Mouse (Mus musculus): ENCODE data around the gene Dctn2. TPM values are rescaled to one million over a fixed set of nuclear protein-coding genes. Genes with fewer than 3 reads are reported as not detected.

Dctn2 gene
- total RNA-seq, 2 experiments from 2014 or later = 99.8 to 103 TPM

DNA sequence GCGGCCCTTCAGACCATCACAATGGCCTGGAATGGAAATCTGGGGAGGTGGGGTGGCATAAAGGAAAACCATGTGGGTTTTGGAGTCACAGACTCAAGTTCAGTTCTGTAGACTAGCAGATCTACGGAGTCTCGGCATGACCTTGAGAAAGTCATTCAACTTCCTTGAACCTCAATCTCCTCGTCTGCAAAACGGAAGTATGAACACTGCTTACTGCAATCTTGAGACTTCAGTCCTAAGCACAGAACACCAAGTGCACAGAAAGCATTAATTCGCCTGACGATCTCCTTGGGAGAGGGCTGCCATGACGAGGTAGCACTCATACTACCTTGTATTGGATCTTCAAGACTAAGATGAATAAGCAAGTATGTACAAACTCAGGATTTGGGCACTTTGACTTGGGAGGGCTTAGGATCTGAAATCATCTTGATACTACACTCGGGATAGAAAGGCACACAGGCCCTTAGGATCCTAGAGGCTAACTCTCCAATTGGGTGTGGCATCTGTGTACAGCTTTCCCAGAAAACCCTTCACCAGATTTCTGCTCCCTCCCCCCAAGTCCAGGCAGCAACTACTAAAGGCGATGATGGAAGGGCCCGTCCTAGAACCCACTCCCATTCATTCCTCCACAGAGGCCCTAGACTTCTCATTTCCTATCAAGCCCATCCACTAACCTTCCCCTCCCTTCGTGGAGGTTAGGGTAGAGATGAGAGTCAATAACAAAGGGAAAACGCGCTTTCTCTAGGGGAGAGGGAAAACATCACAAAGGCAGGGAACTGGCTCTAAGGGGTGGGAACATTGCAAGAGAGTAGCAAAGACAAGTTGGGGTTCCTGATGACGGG is 4.2 kb upstream of the Dctn2 start:
- intact Hi-C loops (cut with DNase I; ENCODE audit: low total_unique reads) = no loop called here
- DNase-seq = no peak

DNA sequence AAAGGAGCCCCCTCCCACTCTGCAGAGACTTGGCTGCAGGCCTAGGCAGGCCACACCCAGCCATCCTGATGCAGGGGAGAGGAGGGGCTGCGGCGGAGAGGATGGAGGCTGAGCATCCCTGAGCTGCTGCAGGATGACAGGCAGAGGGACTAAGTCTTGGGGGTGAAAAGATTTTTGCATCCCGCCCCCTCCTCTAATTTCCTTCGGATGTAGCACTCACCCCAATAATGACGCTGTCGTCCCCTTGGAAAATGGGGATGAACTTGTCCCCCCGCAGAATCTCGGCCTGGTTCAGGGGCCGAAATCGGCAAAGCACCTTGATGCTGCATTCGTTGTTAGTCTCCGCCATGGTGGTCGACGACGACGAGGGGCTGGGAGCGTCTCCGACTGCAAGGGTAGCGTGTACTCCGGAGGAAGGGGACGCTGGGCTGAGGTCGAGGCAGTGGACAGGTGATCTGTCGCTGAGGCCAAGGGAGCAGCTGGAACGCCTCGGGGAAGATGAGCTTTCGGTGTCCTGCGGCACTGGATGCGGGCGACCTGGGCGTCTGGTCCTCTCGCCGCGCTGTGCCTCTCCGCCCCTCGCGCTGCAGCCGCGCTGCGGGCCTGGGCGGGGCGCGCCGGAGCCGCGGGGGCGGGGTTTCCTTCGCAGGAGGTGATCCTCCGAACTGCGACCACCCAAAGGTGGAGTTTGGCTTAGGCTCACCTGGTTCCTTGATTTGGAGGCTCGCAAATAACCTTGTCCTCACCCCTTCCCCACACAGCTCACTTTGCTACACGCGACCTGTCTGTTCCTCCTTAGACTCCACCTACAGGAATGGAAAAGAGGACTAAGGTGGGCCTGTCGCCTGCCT is 3.4 kb upstream of the Dctn2 start, which contains the start of gene Kif5a:
Kif5a (minus strand) TSS at position 801 of the 851 bp plus-strand sequence.
- intact Hi-C loops (cut with DNase I; ENCODE audit: low total_unique reads) = no loop called here
- no peak for DNase-seq

DNA sequence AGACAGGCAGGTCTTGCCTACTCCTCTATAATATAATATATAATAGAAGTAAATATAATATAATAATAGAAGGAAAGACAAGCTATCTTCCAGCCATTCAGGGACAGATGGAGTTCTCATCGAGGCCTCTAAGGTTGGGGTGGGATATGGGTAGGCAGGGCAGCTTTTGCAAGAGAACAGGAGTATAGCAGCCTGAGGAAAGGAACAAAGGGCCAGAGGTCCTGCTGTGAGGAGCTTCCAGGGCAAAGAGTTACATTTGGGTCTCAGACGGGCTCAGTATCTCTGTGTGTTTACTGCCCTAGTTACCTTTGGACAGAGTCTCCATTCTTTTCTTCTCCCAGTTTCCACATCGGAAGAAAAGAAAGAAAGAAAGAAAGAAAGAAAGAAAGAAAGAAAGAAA is 2.5 kb upstream of the Dctn2 start:
- intact Hi-C loops (cut with DNase I; ENCODE audit: low total_unique reads) = no loop called here
- no peak for DNase-seq

DNA sequence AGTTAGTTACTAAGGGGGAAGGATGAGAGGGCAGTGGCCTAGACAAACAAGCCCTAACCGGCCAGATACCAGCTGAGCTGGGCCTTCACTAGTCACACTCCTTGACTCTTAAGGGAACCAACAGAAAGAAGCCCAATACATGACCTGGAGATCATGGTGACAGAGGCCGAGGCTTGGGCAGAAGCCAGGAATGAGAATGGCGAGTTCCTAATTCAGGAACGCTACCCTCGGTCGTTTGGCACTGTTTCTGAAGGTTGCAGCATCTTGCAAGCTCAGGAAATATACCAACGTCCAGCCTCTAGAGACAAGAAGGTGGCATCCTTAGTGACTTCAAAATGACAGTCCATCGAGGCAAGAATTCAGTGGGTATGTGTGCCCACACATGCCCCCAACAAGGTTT is 1.8 kb upstream of the Dctn2 start:
- no peak for DNase-seq
- intact Hi-C loops (cut with DNase I; ENCODE audit: low total_unique reads) = no loop called here

DNA sequence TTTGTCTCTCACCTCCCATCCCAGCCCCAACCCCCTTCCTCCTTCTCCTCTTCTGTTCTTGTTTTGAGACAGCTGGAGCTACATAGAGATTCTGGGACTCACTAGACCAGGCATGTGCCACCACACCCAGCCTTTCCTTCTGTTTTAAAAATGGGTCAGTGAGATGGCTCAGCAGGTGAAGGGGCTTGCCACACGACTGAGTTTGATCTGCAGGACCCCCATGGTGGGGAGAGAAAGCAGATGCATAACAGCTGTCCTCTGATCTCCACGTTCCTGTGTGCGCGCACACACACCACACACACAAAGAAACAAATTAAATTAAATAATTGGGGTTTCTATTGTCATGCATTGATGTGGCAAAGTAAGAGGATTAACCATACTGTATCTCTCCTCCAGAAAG is 1.2 kb upstream of the Dctn2 start:
- DNase-seq = no peak
- intact Hi-C loops (cut with DNase I; ENCODE audit: low total_unique reads) = no loop called here

DNA sequence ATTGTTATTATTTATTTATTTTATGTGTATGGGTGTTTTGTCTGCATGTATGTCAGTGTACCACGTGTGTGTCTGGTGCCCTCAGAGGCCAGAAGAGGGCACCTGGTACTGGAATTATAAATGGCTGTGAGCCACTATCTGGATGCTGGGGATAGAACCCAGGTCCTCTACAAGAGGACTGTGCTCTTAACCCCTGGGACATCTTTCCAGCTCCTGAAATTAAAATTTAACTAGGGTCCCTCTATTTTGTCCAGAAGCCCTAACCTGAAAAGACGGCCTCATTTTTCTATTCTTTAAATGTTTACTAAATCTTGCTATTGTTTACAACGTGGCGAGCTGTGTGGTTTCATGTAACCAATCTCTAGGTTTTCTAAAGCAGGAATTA is 449 bp upstream of the Dctn2 start:
- DNase-seq = no peak
- intact Hi-C loops (cut with DNase I; ENCODE audit: low total_unique reads) = no loop called here

DNA sequence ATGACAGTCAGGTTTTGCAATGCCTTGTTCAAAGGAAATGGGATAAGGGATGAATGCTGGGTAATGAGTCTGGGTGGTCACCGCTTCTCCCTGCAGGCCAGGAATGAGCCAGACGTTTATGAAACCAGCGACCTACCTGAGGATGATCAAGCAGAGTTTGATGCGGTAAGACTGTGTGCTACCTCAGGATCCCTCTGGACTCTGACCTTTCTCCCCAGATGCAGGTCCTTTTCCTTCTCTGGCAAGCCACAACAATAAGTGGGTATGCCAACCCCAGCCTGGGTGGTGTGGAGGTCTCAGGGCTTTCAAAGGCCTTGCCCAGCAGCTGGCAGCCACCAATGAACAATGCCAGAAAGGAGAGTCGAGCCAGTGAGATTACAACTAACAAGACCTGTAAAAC is 1.1 kb downstream of the Dctn2 start:
- intact Hi-C loops (cut with DNase I; ENCODE audit: low total_unique reads) = no loop called here
- no peak for DNase-seq

DNA sequence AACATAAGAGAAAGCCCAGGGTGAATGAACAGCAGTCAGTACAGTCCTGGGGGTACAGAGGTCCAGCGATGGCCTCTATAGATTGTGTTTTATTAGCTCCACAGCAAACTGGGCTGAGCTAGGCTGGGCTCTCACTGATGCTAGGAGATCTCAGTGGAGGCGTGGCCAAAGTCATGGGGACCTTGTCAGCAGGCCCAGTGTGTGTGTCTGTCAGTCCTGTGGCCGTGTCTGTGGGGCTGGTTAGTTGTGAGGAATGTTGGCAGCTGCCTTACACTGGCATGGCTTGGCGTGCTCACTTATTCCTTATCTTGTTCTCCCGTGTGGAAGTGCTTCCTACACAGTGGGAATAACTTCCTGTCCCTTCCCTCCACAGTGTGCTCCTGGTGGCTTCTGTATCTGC is 2.2 kb downstream of the Dctn2 start:
- intact Hi-C loops (cut with DNase I; ENCODE audit: low total_unique reads) = no loop called here
- no peak for DNase-seq

DNA sequence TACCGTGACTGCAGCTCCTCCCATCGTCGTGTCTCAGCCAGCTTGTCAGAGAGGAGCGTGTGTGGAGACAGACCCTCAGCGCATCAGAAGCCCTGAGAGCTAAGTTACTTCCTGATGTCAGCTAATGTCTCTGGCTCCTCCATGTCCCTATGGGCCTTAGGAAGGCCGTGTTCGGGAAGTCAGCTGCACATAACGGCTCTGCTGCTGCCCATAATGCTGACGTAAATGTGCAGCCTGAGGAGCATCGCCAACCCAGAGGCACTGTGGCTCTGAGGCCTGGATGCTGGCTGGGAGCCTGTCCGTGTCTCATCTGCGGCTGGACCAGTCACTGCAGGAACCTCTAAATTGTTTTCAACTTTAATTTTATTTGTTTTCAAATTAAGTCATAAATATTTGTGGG is 2.9 kb downstream of the Dctn2 start:
- DNase-seq = peak; percentile 64
- intact Hi-C loops (cut with DNase I; ENCODE audit: low total_unique reads) = no loop called here

DNA sequence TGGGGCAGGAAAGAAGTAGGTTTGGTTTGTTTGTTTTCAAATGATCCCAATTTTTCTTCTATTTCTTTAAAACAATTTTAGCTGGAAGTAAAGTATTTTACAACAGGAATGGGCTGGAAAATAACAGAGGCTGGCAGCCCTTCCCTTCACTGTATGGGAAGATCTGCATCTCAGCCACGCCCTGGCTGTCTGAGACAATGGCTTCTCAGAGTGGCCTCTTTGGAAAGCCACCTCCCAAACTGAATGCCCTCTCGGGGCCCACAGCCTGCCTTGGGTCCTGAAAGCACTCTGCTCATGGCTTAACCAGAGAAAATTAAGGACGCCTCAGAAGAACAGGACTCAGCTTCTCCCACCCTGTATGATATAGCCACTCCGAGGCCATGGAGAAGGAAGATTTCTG is 3.7 kb downstream of the Dctn2 start:
- no peak for DNase-seq
- intact Hi-C loops (cut with DNase I; ENCODE audit: low total_unique reads) = no loop called here

DNA sequence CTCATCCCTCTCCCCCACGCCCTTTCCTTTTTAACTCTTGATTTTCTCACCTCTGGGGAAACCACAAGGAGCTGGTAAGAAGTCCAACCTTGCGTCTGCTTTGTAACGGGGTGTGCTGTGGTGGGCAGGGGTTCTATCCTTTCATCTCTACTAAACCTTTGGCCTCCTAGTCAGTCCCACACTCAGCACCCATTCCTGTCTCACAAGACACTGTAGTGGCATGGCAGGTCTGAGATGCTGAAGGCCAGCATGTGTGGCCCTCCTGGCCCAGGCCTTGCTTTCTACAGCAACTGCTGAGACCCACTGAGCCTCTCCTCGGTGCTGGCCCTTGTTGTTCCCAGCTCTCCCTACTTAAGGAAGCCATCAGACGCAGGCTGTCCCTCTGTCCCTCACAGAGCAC is 6.2 kb downstream of the Dctn2 start:
- intact Hi-C loops (cut with DNase I; ENCODE audit: low total_unique reads) = no loop called here
- no peak for DNase-seq

DNA sequence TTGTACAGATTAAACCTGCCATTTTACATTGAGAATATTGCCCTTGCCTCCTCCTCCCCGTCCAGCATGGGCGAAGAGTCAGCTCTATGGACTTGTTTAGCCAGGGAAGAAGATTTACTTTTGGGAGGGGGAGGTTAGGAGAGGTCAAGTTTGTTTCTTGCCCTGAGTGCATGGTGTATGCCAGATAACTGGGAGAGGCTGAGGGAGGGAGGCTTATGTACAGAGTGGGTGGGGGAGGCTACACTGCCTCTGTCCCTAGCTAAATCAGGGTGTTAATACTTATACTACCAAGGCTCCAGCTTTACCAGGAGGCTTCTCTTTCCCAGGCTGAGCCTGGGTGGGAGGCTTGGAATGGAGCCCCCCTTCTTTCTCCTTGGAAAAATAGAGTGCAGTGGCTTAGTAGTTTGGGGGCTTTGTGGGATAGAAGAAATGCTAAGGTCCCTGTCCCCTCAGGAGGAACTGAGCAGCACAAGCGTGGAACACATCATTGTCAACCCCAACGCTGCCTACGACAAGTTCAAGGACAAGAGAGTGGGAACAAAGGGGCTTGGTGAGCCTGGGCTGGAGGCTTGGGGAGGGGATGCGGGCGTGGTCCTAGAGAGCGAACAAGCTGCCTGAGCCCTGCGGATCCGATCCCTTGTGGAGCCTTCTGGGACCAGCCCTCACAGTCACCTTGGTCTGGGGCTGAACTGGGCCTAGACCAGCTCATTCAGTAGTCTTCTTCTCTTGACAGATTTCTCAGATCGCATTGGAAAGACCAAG is 8.3 kb downstream of the Dctn2 start:
- intact Hi-C loops (cut with DNase I; ENCODE audit: low total_unique reads) = no loop called here
- no peak for DNase-seq

DNA sequence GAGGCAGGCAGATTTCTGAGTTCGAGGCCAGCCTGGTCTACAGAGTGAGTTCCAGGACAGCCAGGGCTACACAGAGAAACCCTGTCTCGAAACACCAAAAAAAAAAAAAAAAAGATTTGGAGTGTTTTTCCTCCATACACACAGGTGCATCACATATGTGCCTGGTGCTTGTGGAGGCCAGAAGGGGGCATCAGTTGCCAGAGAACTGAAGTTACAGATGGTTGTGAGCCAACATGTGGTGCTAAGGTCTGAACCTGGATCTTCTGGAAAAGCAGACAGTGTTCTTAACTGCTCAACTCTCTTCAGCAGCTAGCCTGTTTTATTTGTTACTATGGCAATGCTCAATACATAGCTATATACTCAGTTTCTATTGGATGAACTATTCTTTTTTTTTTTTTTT is 13.6 kb downstream of the Dctn2 start:
- intact Hi-C loops (cut with DNase I; ENCODE audit: low total_unique reads) = no loop called here
- DNase-seq = no peak

DNA sequence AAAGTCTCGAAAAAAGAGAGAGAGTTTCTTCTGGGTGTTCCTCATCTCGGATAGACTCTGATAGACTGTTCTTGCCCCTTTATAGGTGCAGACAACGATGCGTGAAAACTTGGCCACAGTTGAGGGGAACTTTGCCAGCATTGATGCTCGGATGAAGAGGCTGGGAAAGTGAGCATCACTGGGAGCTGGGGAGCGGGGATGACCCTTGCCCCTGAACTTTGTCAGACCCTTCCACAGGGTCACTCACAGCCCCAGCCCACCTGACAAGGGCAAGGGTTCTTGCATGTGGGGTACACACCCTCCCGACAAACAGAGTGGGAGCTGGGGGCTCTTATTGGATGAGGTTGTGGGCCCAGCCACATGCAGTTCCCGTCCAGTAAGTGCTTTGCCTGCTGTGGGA is 15.1 kb downstream of the Dctn2 start:
- intact Hi-C loops (cut with DNase I; ENCODE audit: low total_unique reads) = no loop called here
- DNase-seq = no peak

DNA sequence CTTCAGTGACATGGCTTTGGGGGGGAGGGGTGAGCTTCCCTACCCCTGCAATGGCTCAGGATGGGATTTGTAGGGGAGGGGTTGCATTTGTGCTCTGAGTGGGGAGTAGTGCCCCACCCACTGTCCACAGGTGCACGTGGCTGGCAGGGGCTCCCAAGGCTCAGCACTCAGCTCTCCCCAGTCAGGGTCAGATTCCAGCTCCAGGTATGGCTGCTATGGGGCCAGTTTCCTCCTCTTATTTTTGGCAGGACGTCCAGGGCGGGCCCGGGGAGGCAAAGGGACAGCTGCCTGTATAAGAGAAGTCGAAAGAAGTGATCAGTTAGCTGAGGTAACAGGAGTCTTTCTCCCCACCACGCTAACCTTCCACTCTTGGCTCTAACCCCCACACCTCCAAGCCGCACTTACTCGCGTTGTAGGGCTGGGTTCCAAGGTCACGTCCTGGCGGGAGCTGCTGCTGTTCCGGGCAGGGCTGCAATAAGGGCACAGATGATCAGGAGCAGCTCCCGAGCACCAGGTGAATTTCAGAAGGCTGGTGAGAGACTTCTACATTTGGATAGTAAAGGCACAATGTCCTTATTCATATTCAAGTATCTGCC is 16.6 kb downstream of the Dctn2 start:
- peak; percentile 36 for DNase-seq
- intact Hi-C loops (cut with DNase I; ENCODE audit: low total_unique reads) = no loop called here

DNA sequence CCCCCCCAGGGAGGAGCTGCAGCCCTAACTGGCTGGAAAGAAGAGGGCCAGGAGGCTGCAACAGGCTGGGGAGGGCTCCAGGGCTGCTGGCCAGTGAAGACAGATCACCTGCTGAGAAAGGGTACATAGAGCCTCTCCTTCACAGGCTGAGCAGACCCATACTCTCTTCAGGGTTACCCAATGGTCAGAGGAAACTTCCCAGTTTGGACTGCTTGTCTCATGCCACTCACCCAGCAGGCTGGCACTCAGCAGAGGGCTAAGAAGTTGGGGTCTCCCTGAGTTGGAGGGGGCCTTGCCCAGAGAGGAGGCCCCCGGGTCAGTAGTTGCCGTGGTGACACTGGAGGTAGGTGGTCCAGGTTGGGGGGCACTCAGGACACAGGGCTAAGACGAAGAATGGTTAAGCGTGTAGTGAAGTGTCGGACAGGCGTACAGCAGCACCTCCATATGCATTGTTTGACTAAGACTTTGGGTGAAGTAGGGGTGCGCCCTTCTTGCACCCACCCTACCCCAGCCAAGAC is 18.0 kb downstream of the Dctn2 start:
- DNase-seq = no peak
- intact Hi-C loops (cut with DNase I; ENCODE audit: low total_unique reads) = no loop called here

DNA sequence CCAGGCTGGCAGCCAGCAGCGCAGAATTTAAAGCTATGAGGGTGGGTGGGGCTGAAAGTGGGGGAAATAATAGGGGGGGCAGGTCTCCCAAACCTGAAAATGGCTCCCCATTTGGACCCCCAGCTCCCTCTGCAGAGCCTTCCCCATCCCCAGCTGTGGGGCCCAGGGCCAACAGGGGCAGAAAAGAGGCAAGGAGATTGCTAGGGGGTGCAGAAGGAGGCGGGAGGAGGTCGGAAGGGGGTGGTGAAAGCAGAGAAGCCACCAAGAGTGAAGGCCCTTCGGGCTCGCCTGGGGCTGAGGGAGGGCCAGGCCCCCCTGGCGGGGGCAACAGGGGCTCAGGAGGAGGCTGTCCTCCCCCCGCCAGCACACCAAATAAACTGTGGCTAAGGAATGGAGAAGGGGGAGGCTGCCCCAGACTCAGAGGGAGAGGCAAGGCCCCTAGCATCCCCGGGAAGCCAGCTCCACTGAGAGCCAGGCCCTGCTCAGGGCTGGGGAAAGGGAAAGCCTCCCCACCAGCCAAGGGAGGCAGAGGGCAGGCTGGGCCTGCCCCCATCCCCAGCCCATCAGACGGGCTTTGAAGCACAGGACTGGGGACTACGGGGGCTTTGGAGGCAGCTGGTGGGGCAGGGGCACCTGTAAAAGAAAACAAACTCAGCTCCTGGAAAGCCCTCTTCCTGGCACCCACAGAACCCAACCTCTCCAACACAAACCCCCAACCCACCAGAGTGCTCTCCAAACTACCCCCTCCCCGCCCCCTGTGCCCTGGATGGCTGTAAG is 18.7 kb downstream of the Dctn2 start:
- DNase-seq = no peak
- intact Hi-C loops (cut with DNase I; ENCODE audit: low total_unique reads) = no loop called here

DNA sequence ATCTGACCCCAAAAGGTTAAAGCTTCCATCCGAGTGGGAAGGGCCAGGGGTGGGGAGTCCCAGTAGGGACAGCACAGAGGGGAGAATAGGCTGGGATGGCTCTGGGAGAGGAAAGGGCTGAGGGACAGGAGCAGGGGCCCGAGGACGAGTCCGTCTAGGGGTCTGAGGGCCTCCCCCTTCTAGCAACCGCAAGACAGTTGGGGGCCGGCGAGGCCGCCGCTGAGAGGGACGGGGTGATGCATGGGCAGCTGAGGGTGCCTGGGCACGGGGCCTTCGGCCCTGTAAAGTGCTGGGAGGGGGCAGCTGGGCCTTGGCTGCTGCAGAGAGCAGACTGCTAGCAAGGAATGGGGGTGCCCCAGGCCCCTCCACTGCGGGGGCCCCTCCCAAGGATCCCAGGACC is 19.5 kb downstream of the Dctn2 start:
- no peak for DNase-seq
- intact Hi-C loops (cut with DNase I; ENCODE audit: low total_unique reads) = no loop called here

DNA sequence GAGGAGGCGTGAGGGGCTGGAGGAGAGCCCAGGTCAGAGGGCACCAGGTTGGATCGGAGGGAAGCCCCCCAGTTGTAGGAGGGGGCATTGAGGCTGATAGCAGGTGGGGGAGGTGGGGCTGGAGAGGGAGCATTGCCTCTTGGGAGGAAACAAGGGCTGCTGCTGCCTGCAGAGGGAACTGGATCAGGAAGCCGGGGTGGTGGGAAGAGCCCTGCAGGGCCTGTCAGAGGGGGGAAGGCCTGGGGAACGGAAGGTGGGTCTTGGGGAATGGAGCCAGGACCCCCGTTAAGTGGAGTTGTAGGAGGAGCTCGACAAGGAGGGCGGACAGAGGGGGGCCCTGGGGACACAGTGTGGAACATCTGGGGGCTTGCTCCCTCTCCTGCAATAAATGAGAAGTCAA is 20.0 kb downstream of the Dctn2 start:
- DNase-seq = no peak
- intact Hi-C loops (cut with DNase I; ENCODE audit: low total_unique reads) = no loop called here
